16 mouse cellular contexts compared by ENCODE assay signal in genomic region chr4:98258336-98258735, GRCm38 (mm10).
DNase-seq lines count a peak whose midpoint lies in the region; ATAC-seq and TF ChIP-seq lines count a peak whose summit lies in the region.
"Had no signal": no experiment of that assay in that cellular context is flagged by ENCODE, and none has a peak within 500 bp of the region (broad histone marks: within the 10 kb centered on the region; RNA-seq: fewer than 3 reads in every experiment).

No protein-coding gene starts in this region.

- no peak for TF ChIP-seq EP300 in lung, postnatal 0 days (IDR thresholded peaks at IDR 0.05)

- no peaks in the 10 kb centered on the region for H3K4me1 ChIP-seq in lung, postnatal 0 days (ENCODE audit: insufficient read depth, low read depth, low read length)
- H3K4me1 ChIP-seq in cortical plate, adult 2 months (ENCODE audit: control insufficient read depth, insufficient read depth, low read length) = no peaks in the 10 kb centered on the region
- H3K4me1 ChIP-seq: embryonic facial prominence, embryonic 10.5 days; forebrain, embryonic 13.5 days; hindbrain, embryonic 15.5 days had no signal

- no peak overlapping the region for H3K4me2 ChIP-seq in lung, postnatal 0 days (replicated peaks; ENCODE audit: low read depth, low read length)
- H3K4me2 ChIP-seq: forebrain, embryonic 13.5 days; hindbrain, embryonic 15.5 days had no signal

- ATAC-seq in lung, postnatal 0 days = peak; percentile 33; the same call in 1 of the 2 replicates
- ATAC-seq: forebrain, embryonic 13.5 days; inflammation-experienced regulatory T-cells, adult 6 months had no signal

- peak; percentile 91 for DNase-seq in heart, adult 11 months
- no peak for DNase-seq in heart, postnatal 25 days (ENCODE audit: low spot score)
- DNase-seq in kidney, postnatal 10 days = peak; percentile 24
- no peak for DNase-seq in kidney, adult 9 months
- DNase-seq in lung, postnatal 0 days (ENCODE audit: low spot score) = no peak
- no peak for DNase-seq in lung, postnatal 10 days
- DNase-seq: adrenal gland, postnatal 10 days; cerebellum, adult 11-12 months; cerebellum, adult 9-10 months; cerebellum, postnatal 25 days had no signal

- no peak for TF ChIP-seq POLR2A in cortical plate, adult 2 months (IDR thresholded peaks at IDR 0.05; ENCODE audit: extremely low read depth, insufficient read depth, low read length)

- H3K27me3 ChIP-seq in lung, postnatal 0 days (replicated peaks; ENCODE audit: insufficient read depth, low read length) = no peaks in the 10 kb centered on the region
- H3K27me3 ChIP-seq: forebrain, embryonic 13.5 days; hindbrain, embryonic 15.5 days had no signal

- intact Hi-C loops in heart, postnatal 25 days (cut with DNase I) = loop anchor here (5.0 kb wide), 3 partner anchors 64 to 511 kb away; no protein-coding TSS in a partner anchor

- no peak for TF ChIP-seq CTCF in lung, postnatal 0 days (IDR thresholded peaks at IDR 0.05)
- TF ChIP-seq CTCF in cortical plate, adult 2 months (IDR thresholded peaks at IDR 0.05; ENCODE audit: extremely low read depth, insufficient read depth, low read length) = no peak

- no peak overlapping the region for H3K4me3 ChIP-seq in lung, postnatal 0 days (ENCODE audit: low read depth, low read length)
- H3K4me3 ChIP-seq in cortical plate, adult 2 months (ENCODE audit: insufficient read depth, low read length) = no peak overlapping the region
- H3K4me3 ChIP-seq: embryonic facial prominence, embryonic 10.5 days; forebrain, embryonic 13.5 days; hindbrain, embryonic 15.5 days had no signal

- no peaks in the 10 kb centered on the region for H3K9me3 ChIP-seq in lung, postnatal 0 days (ENCODE audit: low read length)
- H3K9me3 ChIP-seq: embryonic facial prominence, embryonic 10.5 days; forebrain, embryonic 13.5 days; hindbrain, embryonic 15.5 days had no signal

- H3K36me3 ChIP-seq in lung, postnatal 0 days (ENCODE audit: insufficient read depth, low read length) = no peaks in the 10 kb centered on the region
- H3K36me3 ChIP-seq: embryonic facial prominence, embryonic 10.5 days; hindbrain, embryonic 15.5 days had no signal

- no peak overlapping the region for H3K9ac ChIP-seq in lung, postnatal 0 days (replicated peaks; ENCODE audit: low read depth)
- H3K9ac ChIP-seq: forebrain, embryonic 13.5 days; forebrain, postnatal 0 days; hindbrain, embryonic 15.5 days had no signal

- WGBS in lung, postnatal 0 days = 54% methylated on average over 7 of the region's 7 CpGs

- no peak overlapping the region for H3K27ac ChIP-seq in lung, postnatal 0 days (ENCODE audit: low read length)
- peak overlapping the region; percentile 47; the same call in 1 of the 2 replicates for H3K27ac ChIP-seq in cortical plate, adult 2 months (ENCODE audit: insufficient read depth, low read length)
- H3K27ac ChIP-seq: embryonic facial prominence, embryonic 10.5 days; forebrain, embryonic 13.5 days; hindbrain, embryonic 15.5 days had no signal

Comparison
In these comparisons a context has a peak if more than half of its experiments do, and no peak if none do; other contexts are left out.
1. DNase-seq: peak in heart, adult 11 months (single experiment) and kidney, postnatal 10 days (single experiment); none in heart, postnatal 25 days (single experiment), kidney, adult 9 months (single experiment), lung, postnatal 0 days (single experiment) and lung, postnatal 10 days (single experiment).